Mouse (Mus musculus): Measurements from ENCODE around the gene Nol10.

- peak; percentile 37; the same call in 1 of the 2 replicates for TF ChIP-seq CTCF (IDR thresholded peaks at IDR 0.05; ENCODE audit: low read depth)
- TF ChIP-seq EP300 (IDR thresholded peaks at IDR 0.05; ENCODE audit: low read depth) = no peak
These were observed 10.7 kb downstream of the Nol10 start for GRCm38 (mm10) chr12:17358981-17359380.

All from liver, postnatal 0 days (tissue).